In the genomic region with DNA sequence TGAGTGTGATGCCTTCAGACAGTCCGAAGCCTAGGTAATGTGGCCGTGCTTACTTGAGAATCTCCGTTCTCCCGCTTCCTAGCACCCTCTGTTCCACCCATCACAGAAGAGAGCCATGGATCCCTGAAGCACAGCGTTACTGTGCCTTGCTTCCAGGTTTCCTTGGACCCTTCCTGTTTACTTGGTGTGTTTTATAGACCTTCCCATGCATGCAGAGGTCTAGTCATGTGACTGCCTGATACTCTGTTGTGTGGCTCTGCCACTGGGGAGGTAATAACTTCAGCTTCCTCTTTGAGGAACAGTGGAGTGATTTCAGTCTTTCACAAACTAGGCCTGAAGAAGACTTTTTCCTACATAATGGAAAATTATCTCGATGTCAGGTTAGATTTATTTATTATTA, we compare ENCODE assay signal across 18 mouse cellular contexts.
DNase-seq lines count a peak whose midpoint lies in the region; ATAC-seq and TF ChIP-seq lines count a peak whose summit lies in the region.
"Had no signal": no experiment of that assay in that cellular context is flagged by ENCODE, and none has a peak within 500 bp of the region (broad histone marks: within the 10 kb centered on the region; RNA-seq: fewer than 3 reads in every experiment).

No protein-coding gene starts in this region.

- no peaks in the 10 kb centered on the region for H3K27me3 ChIP-seq in CH12.LX (replicated peaks)
- H3K27me3 ChIP-seq in MEL (ENCODE audit: control insufficient read depth in 1 of 2, insufficient read depth in 2 of 2, low read length in 2 of 2) = no peaks in the 10 kb centered on the region
- no peaks in the 10 kb centered on the region for H3K27me3 ChIP-seq in midbrain, embryonic 11.5 days (ENCODE audit: control insufficient read depth, insufficient read depth, low read length)
- H3K27me3 ChIP-seq: embryonic facial prominence, embryonic 15.5 days; heart, embryonic 13.5 days; hindbrain, embryonic 15.5 days had no signal

- no peak for DNase-seq in layer of hippocampus, adult 2 months (ENCODE audit: low spot score in 2 of 2)
- no peak for DNase-seq in layer of hippocampus, postnatal 36 days
- peak; percentile 43 for DNase-seq in CH12.LX (ENCODE audit: extremely low read depth)
- DNase-seq in MEL (ENCODE audit: low read depth, low spot score) = peak; percentile 32
- no peak for DNase-seq in midbrain, embryonic 11.5 days (ENCODE audit: low spot score, missing footprints)
- no peak for DNase-seq in frontal cortex, postnatal 36 days (ENCODE audit: low spot score in 2 of 2)
- DNase-seq: adrenal gland, postnatal 14 days; cerebellum, adult 11-12 months; cerebellum, adult 9-11 months; gastrocnemius, postnatal 10 days; heart, postnatal 36 days had no signal

- TF ChIP-seq EP300 in CH12.LX (IDR thresholded peaks at IDR 0.05; ENCODE audit: low read length) = peak; percentile 74
- no peak for TF ChIP-seq EP300 in MEL (IDR thresholded peaks at IDR 0.05; ENCODE audit: low read depth in 1 of 2, low read length in 2 of 2)

- TF ChIP-seq POLR2A in CH12.LX (IDR thresholded peaks at IDR 0.05; ENCODE audit: low read depth, low read length) (no peak), MEL (IDR thresholded peaks at IDR 0.05; ENCODE audit: control insufficient read depth in 1 of 2, insufficient read depth in 1 of 2, low read depth in 1 of 2, low read length in 2 of 2, poor library complexity in 1 of 2) (no peak)

- WGBS in midbrain, embryonic 11.5 days = 93% methylated on average over 6 of the region's 6 CpGs

- peak overlapping the region; percentile 39; the same call in 1 of the 2 replicates for H3K27ac ChIP-seq in layer of hippocampus, adult 2 months
- H3K27ac ChIP-seq in CH12.LX (ENCODE audit: insufficient read depth, low read depth) = no peak overlapping the region
- no peak overlapping the region for H3K27ac ChIP-seq in MEL (ENCODE audit: control insufficient read depth, low read depth, low read length)
- H3K27ac ChIP-seq in midbrain, embryonic 11.5 days (ENCODE audit: low read depth, low read length) = no peak overlapping the region
- H3K27ac ChIP-seq: embryonic facial prominence, embryonic 15.5 days; forebrain, embryonic 10.5 days; heart, embryonic 13.5 days; hindbrain, embryonic 15.5 days had no signal

- H3K4me1 ChIP-seq in CH12.LX (ENCODE audit: control insufficient read depth in 1 of 2, insufficient read depth in 2 of 2) (peaks cover 5 to 23% of the 10 kb centered on the region in 2 experiments), MEL (ENCODE audit: control insufficient read depth in 1 of 2, insufficient read depth in 2 of 2, low read length in 2 of 2) (peaks cover 2 to 4% of the 10 kb centered on the region in 2 experiments; a peak in 2 of 4 replicates)
- peaks cover 19% of the 10 kb centered on the region for H3K4me1 ChIP-seq in midbrain, embryonic 11.5 days (ENCODE audit: control insufficient read depth, insufficient read depth, low read length)
- H3K4me1 ChIP-seq: embryonic facial prominence, embryonic 15.5 days had no signal

- peaks cover 6 to 40% of the 10 kb centered on the region in 2 experiments for H3K36me3 ChIP-seq in CH12.LX (replicated peaks in 1 of 2; ENCODE audit: control insufficient read depth in 1 of 2, insufficient read depth in 1 of 2, low read length in 1 of 2)
- H3K36me3 ChIP-seq in MEL (ENCODE audit: control insufficient read depth in 1 of 2, insufficient read depth in 2 of 2, low read length in 2 of 2) = peaks cover 0 to 10% of the 10 kb centered on the region in 2 experiments; a peak in 3 of 4 replicates
- H3K36me3 ChIP-seq in midbrain, embryonic 11.5 days (ENCODE audit: control insufficient read depth, insufficient read depth, low read length) = 0 out of 2 replicates have a peak, but pooled peaks cover 3% of the 10 kb centered on the region
- H3K36me3 ChIP-seq: embryonic facial prominence, embryonic 15.5 days; hindbrain, embryonic 15.5 days had no signal

- ATAC-seq in megakaryocyte progenitor cell, adult 5-6 weeks (replicated peaks; ENCODE audit: poor library complexity) = peak; percentile 57; the same call in 1 of the 2 replicates
- no peak for ATAC-seq in midbrain, embryonic 11.5 days (ENCODE audit: low FRiP score)
- ATAC-seq: forebrain, embryonic 14.5 days had no signal

- in situ Hi-C loops in CH12.LX (cut with MboI; ENCODE audit: low pct_ligation_motif_present, low pct_unique_long_range_greater_than_20kb, low sequenced_read_pairs) = no loop called here

- dilution Hi-C loops in CH12.LX (cut with MboI; ENCODE audit: extremely low pct_ligation_motif_present, extremely low pct_unique_long_range_greater_than_20kb, low sequenced_read_pairs) = no loop called here

- no peak overlapping the region for H3K4me2 ChIP-seq in CH12.LX (ENCODE audit: insufficient read depth, low read depth, poor library complexity, severe bottlenecking)
- H3K4me2 ChIP-seq in midbrain, embryonic 11.5 days = no peak overlapping the region
- H3K4me2 ChIP-seq: embryonic facial prominence, embryonic 15.5 days; heart, embryonic 13.5 days; hindbrain, embryonic 15.5 days had no signal

- no peak for TF ChIP-seq RAD21 in CH12.LX (IDR thresholded peaks at IDR 0.05; ENCODE audit: low read depth, low read length)
- TF ChIP-seq RAD21 in MEL (IDR thresholded peaks at IDR 0.05; ENCODE audit: low read depth, low read length) = no peak

- H3K4me3 ChIP-seq in layer of hippocampus, adult 2 months = no peak overlapping the region
- H3K4me3 ChIP-seq in CH12.LX (replicated peaks in 1 of 3; ENCODE audit: low read depth in 2 of 3, low read length in 2 of 3, poor library complexity in 1 of 3) (no peak overlapping the region), MEL (ENCODE audit: control insufficient read depth in 1 of 2, insufficient read depth in 1 of 2, low read depth in 2 of 2, low read length in 2 of 2) (no peak overlapping the region)
- no peak overlapping the region for H3K4me3 ChIP-seq in midbrain, embryonic 11.5 days (ENCODE audit: low read depth, low read length)
- H3K4me3 ChIP-seq: embryonic facial prominence, embryonic 15.5 days; erythroblast, embryonic 14.5 days; forebrain, embryonic 10.5 days; heart, embryonic 13.5 days; hindbrain, embryonic 15.5 days had no signal

- H3K9ac ChIP-seq in CH12.LX (ENCODE audit: insufficient read depth, low read depth) (no peak overlapping the region), MEL (ENCODE audit: control insufficient read depth, low read depth, low read length, poor library complexity, severe bottlenecking) (no peak overlapping the region)
- no peak overlapping the region for H3K9ac ChIP-seq in midbrain, embryonic 11.5 days (ENCODE audit: low read length)
- H3K9ac ChIP-seq: embryonic facial prominence, embryonic 15.5 days; heart, embryonic 13.5 days; hindbrain, embryonic 15.5 days had no signal

- no peak for TF ChIP-seq CTCF in layer of hippocampus, adult 2 months (conservative IDR thresholded peaks at IDR 0.05)
- no peak for TF ChIP-seq CTCF in CH12.LX (conservative IDR thresholded peaks at IDR 0.05 in 1 of 2, IDR thresholded peaks at IDR 0.05 in 1 of 2; ENCODE audit: low read depth in 2 of 2, low read length in 2 of 2)
- TF ChIP-seq CTCF in MEL (IDR thresholded peaks at IDR 0.05 in 2 of 3, conservative IDR thresholded peaks at IDR 0.05 in 1 of 3; ENCODE audit: control insufficient read depth in 1 of 3, insufficient read depth in 1 of 3, low read depth in 2 of 3, low read length in 3 of 3, poor library complexity in 1 of 3, severe bottlenecking in 1 of 3) = no peak

- no peaks in the 10 kb centered on the region for H3K9me3 ChIP-seq in CH12.LX (replicated peaks; ENCODE audit: low read length)
- H3K9me3 ChIP-seq in MEL (replicated peaks; ENCODE audit: insufficient read depth, low read length) = no peaks in the 10 kb centered on the region
- H3K9me3 ChIP-seq in midbrain, embryonic 11.5 days (ENCODE audit: control insufficient read depth, low read length) = no peaks in the 10 kb centered on the region
- H3K9me3 ChIP-seq: embryonic facial prominence, embryonic 15.5 days; forebrain, embryonic 10.5 days; heart, embryonic 13.5 days; hindbrain, embryonic 15.5 days had no signal

- no peaks in the 10 kb centered on the region for H3K79me2 ChIP-seq in CH12.LX (replicated peaks; ENCODE audit: control insufficient read depth, extremely low read depth, insufficient read depth, poor library complexity, severe bottlenecking)
- no peaks in the 10 kb centered on the region for H3K79me2 ChIP-seq in MEL (ENCODE audit: control insufficient read depth, insufficient read depth, low read length, poor library complexity)

TF ChIP-seq in CH12.LX, 34 proteins besides CTCF, POLR2A, EP300 and RAD21 (continues in another document):
- TF ChIP-seq ELF1 (IDR thresholded peaks at IDR 0.05; ENCODE audit: low read depth, low read length) = 0 out of 2 replicates have a peak, but pooled peaks have one; percentile 15
- peak; percentile 12; the same call in 1 of the 2 replicates for TF ChIP-seq HCFC1 (IDR thresholded peaks at IDR 0.05; ENCODE audit: low read depth, low read length)
- no peak for TF ChIP-seq CHD1 (IDR thresholded peaks at IDR 0.05; ENCODE audit: low read depth, low read length)
- peak; percentile 66 for TF ChIP-seq BHLHE40 (IDR thresholded peaks at IDR 0.05; ENCODE audit: low read depth, low read length)
- TF ChIP-seq USF1 (IDR thresholded peaks at IDR 0.05; ENCODE audit: low read depth, low read length) = peak; percentile 64
- peak; percentile 21; the same call in 1 of the 2 replicates for TF ChIP-seq MEF2A (IDR thresholded peaks at IDR 0.05; ENCODE audit: borderline replicate concordance, low read depth, low read length)
- TF ChIP-seq IRF4 (IDR thresholded peaks at IDR 0.05; ENCODE audit: low read depth, low read length) = peak; percentile 51; the same call in 1 of the 2 replicates
- no peak for TF ChIP-seq JUND (conservative IDR thresholded peaks at IDR 0.05; ENCODE audit: low read depth, low read length)
- no peak for TF ChIP-seq GABPA (IDR thresholded peaks at IDR 0.05; ENCODE audit: insufficient replicate concordance, low read depth, low read length)

TF ChIP-seq in MEL, 35 proteins besides CTCF, POLR2A, EP300 and RAD21:
- TF ChIP-seq ZKSCAN1 (IDR thresholded peaks at IDR 0.05; ENCODE audit: low read depth, low read length) (no peak), USF1 (IDR thresholded peaks at IDR 0.05; ENCODE audit: low read depth, low read length) (peak; percentile 77), USF2 (IDR thresholded peaks at IDR 0.05; ENCODE audit: borderline replicate concordance in 1 of 2, insufficient read depth in 1 of 2, low read depth in 1 of 2, low read length in 2 of 2) (0 out of 4 replicates have a peak, but pooled peaks of 1 of the 2 experiments have one; percentile 36)

Comparison
In these comparisons a context has a peak if more than half of its experiments do, and no peak if none do; other contexts are left out.
1. DNase-seq: peak in CH12.LX (single experiment) and MEL (single experiment); none in layer of hippocampus, adult 2 months (0 of 2), layer of hippocampus, postnatal 36 days (0 of 2), midbrain, embryonic 11.5 days (single experiment) and frontal cortex, postnatal 36 days (0 of 2).